ENCODE assay signal across 26 mouse cellular contexts in the genomic region with DNA sequence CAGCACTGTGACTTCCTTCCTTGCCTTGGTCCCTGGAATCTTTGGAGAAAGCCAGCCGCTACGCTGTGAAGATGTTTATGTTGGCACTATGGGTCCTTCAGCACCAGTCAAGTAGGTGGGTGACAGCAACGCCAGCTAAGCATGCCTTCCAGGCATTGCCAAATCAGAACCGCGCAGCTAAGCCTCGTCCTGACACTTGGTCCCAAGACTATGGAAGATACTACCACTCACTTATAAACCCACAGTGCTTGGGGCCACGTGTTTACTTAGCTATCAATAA.
DNase-seq lines count a peak whose midpoint lies in the region; ATAC-seq and TF ChIP-seq lines count a peak whose summit lies in the region.
"Had no signal": no experiment of that assay in that cellular context is flagged by ENCODE, and none has a peak within 500 bp of the region (broad histone marks: within the 10 kb centered on the region; RNA-seq: fewer than 3 reads in every experiment).

No protein-coding gene starts in this region.

- WGBS in forebrain, embryonic 13.5 days, result 86% methylated on average over 7 of the region's 7 CpGs
- 86% methylated on average over 7 of the region's 7 CpGs for WGBS in forebrain, embryonic 10.5 days
- 60% methylated on average over 7 of the region's 7 CpGs for WGBS in heart, embryonic 13.5 days
- WGBS in heart, embryonic 11.5 days (ENCODE audit: insufficient replicate concordance), result 66% methylated on average over 7 of the region's 7 CpGs
- 35% methylated on average over 7 of the region's 7 CpGs for WGBS in lung, embryonic 15.5 days

- H3K4me2 ChIP-seq in forebrain, embryonic 13.5 days, result no peak overlapping the region
- peak overlapping the region; percentile 28 for H3K4me2 ChIP-seq in heart, embryonic 13.5 days
- H3K4me2 ChIP-seq in heart, embryonic 11.5 days, result no peak overlapping the region
- no peak overlapping the region for H3K4me2 ChIP-seq in lung, embryonic 15.5 days
- H3K4me2 ChIP-seq: embryonic facial prominence, embryonic 13.5 days; hindbrain, embryonic 14.5 days; intestine, embryonic 15.5 days; limb, embryonic 15.5 days; liver, embryonic 15.5 days had no signal

- DNase-seq in forebrain, embryonic 10.5 days (ENCODE audit: extremely low spot score, low spot score), result no peak
- no peak for DNase-seq in lung, postnatal 14 days
- DNase-seq in adrenal gland, postnatal 10 days, result no peak
- DNase-seq: adrenal gland, postnatal 25 days; cerebellum, adult 11-12 months; cerebellum, postnatal 14 days; heart, postnatal 14 days; lung, postnatal 36 days; right cerebral cortex, postnatal 14 days; spleen, adult 18-20 months; thymus, adult 18-20 months; thymus, postnatal 4 days had no signal

- no peak overlapping the region for H3K4me3 ChIP-seq in forebrain, embryonic 13.5 days
- H3K4me3 ChIP-seq in forebrain, embryonic 10.5 days, result no peak overlapping the region
- no peak overlapping the region for H3K4me3 ChIP-seq in heart, embryonic 13.5 days
- no peak overlapping the region for H3K4me3 ChIP-seq in heart, embryonic 11.5 days (ENCODE audit: low read depth, low read length)
- no peak overlapping the region for H3K4me3 ChIP-seq in lung, embryonic 15.5 days
- peak overlapping the region; percentile 30; the same call in 1 of the 2 replicates for H3K4me3 ChIP-seq in E14TG2a.4 (replicated peaks; ENCODE audit: low read length)
- H3K4me3 ChIP-seq: embryonic facial prominence, embryonic 13.5 days; intestine, embryonic 15.5 days; limb, embryonic 15.5 days; liver, embryonic 15.5 days; myocyte had no signal

- ATAC-seq in forebrain, embryonic 13.5 days, result peak; percentile 24; the same call in 1 of the 2 replicates
- no peak for ATAC-seq in heart, embryonic 13.5 days (ENCODE audit: extremely low read depth, insufficient number of reproducible peaks, low FRiP score, low TSS enrichment)
- no peak for ATAC-seq in heart, embryonic 11.5 days (replicated peaks; ENCODE audit: insufficient number of reproducible peaks, low FRiP score, low TSS enrichment)
- 0 out of 2 replicates have a peak, but pooled peaks have one; percentile 23 for ATAC-seq in lung, embryonic 15.5 days (ENCODE audit: borderline replicate concordance, extremely low read depth, low FRiP score, low TSS enrichment)
- ATAC-seq: activated CD4-positive, CD25-positive, alpha-beta regulatory T cell, adult 4 months; CD4-positive, CD25-positive, alpha-beta regulatory T cell, adult 4 months had no signal

- H3K9ac ChIP-seq in forebrain, embryonic 13.5 days, result no peak overlapping the region
- no peak overlapping the region for H3K9ac ChIP-seq in heart, embryonic 13.5 days
- H3K9ac ChIP-seq in heart, embryonic 11.5 days (ENCODE audit: low read depth, low read length), result no peak overlapping the region
- H3K9ac ChIP-seq in lung, embryonic 15.5 days, result no peak overlapping the region
- H3K9ac ChIP-seq: embryonic facial prominence, embryonic 13.5 days; hindbrain, embryonic 14.5 days; intestine, embryonic 15.5 days; limb, embryonic 15.5 days; liver, embryonic 15.5 days had no signal

- H3K27me3 ChIP-seq in forebrain, embryonic 13.5 days, result peaks cover 32% of the 10 kb centered on the region
- H3K27me3 ChIP-seq in forebrain, embryonic 10.5 days (ENCODE audit: poor library complexity, severe bottlenecking), result no peaks in the 10 kb centered on the region; the same call in 1 of the 2 replicates
- no peaks in the 10 kb centered on the region for H3K27me3 ChIP-seq in heart, embryonic 13.5 days (replicated peaks)
- H3K27me3 ChIP-seq in heart, embryonic 11.5 days (ENCODE audit: control insufficient read depth, insufficient read depth, low read length), result no peaks in the 10 kb centered on the region
- H3K27me3 ChIP-seq in lung, embryonic 15.5 days, result no peaks in the 10 kb centered on the region
- H3K27me3 ChIP-seq in E14TG2a.4 (ENCODE audit: insufficient read depth, low read length), result no peaks in the 10 kb centered on the region
- H3K27me3 ChIP-seq: embryonic facial prominence, embryonic 13.5 days; intestine, embryonic 15.5 days; limb, embryonic 15.5 days; liver, embryonic 15.5 days had no signal

- H3K9me3 ChIP-seq in forebrain, embryonic 13.5 days (replicated peaks), result no peaks in the 10 kb centered on the region
- no peaks in the 10 kb centered on the region for H3K9me3 ChIP-seq in forebrain, embryonic 10.5 days
- no peaks in the 10 kb centered on the region for H3K9me3 ChIP-seq in heart, embryonic 13.5 days
- H3K9me3 ChIP-seq in heart, embryonic 11.5 days (replicated peaks; ENCODE audit: control insufficient read depth, low read length), result no peaks in the 10 kb centered on the region
- H3K9me3 ChIP-seq in lung, embryonic 15.5 days, result no peaks in the 10 kb centered on the region
- H3K9me3 ChIP-seq in E14TG2a.4 (ENCODE audit: low read length), result no peaks in the 10 kb centered on the region
- H3K9me3 ChIP-seq: embryonic facial prominence, embryonic 13.5 days; intestine, embryonic 15.5 days; limb, embryonic 15.5 days; liver, embryonic 15.5 days had no signal

- no peak for TF ChIP-seq CTCF in E14TG2a.4 (conservative IDR thresholded peaks at IDR 0.05; ENCODE audit: low read length)

- no peaks in the 10 kb centered on the region for H3K36me3 ChIP-seq in forebrain, embryonic 13.5 days (ENCODE audit: poor library complexity, severe bottlenecking)
- H3K36me3 ChIP-seq in forebrain, embryonic 10.5 days (replicated peaks), result no peaks in the 10 kb centered on the region
- H3K36me3 ChIP-seq in heart, embryonic 13.5 days, result no peaks in the 10 kb centered on the region
- no peaks in the 10 kb centered on the region for H3K36me3 ChIP-seq in heart, embryonic 11.5 days (ENCODE audit: control insufficient read depth, insufficient read depth, low read length)
- H3K36me3 ChIP-seq in lung, embryonic 15.5 days, result no peaks in the 10 kb centered on the region
- no peaks in the 10 kb centered on the region for H3K36me3 ChIP-seq in E14TG2a.4 (ENCODE audit: insufficient read depth, low read length)
- H3K36me3 ChIP-seq: embryonic facial prominence, embryonic 13.5 days; G1E; intestine, embryonic 15.5 days; limb, embryonic 15.5 days; liver, embryonic 15.5 days had no signal

- H3K27ac ChIP-seq in forebrain, embryonic 13.5 days, result no peak overlapping the region
- no peak overlapping the region for H3K27ac ChIP-seq in forebrain, embryonic 10.5 days
- H3K27ac ChIP-seq in heart, embryonic 13.5 days (replicated peaks), result no peak overlapping the region
- H3K27ac ChIP-seq in heart, embryonic 11.5 days (ENCODE audit: low read depth, low read length), result no peak overlapping the region
- no peak overlapping the region for H3K27ac ChIP-seq in lung, embryonic 15.5 days
- H3K27ac ChIP-seq: embryonic facial prominence, embryonic 13.5 days; hindbrain, embryonic 14.5 days; intestine, embryonic 15.5 days; limb, embryonic 15.5 days; liver, embryonic 15.5 days had no signal

- peaks cover 20% of the 10 kb centered on the region for H3K4me1 ChIP-seq in forebrain, embryonic 13.5 days
- H3K4me1 ChIP-seq in forebrain, embryonic 10.5 days, result peaks cover 35% of the 10 kb centered on the region
- H3K4me1 ChIP-seq in heart, embryonic 13.5 days, result peaks cover 42% of the 10 kb centered on the region
- peaks cover 13% of the 10 kb centered on the region for H3K4me1 ChIP-seq in heart, embryonic 11.5 days (ENCODE audit: control insufficient read depth, insufficient read depth, low read length)
- peaks cover 27% of the 10 kb centered on the region for H3K4me1 ChIP-seq in lung, embryonic 15.5 days
- H3K4me1 ChIP-seq in E14TG2a.4 (replicated peaks; ENCODE audit: low read depth, low read length), result peaks cover 56% of the 10 kb centered on the region
- H3K4me1 ChIP-seq: liver, embryonic 15.5 days had no signal

Comparison
In these comparisons a context has a peak if more than half of its experiments do, and no peak if none do; other contexts are left out.
1. ATAC-seq: peak in forebrain, embryonic 13.5 days (single experiment) and lung, embryonic 15.5 days (single experiment); none in heart, embryonic 13.5 days (single experiment) and heart, embryonic 11.5 days (single experiment).